Mouse (Mus musculus): ENCODE results near the gene Tmem221. TPM values are rescaled to one million over a fixed set of nuclear protein-coding genes. Genes with fewer than 3 reads are reported as not detected.

Gene Tmem221
- polyA plus RNA-seq, 1 experiment from 2014 or later: 0.29 TPM

GRCm38 (mm10) chr8:71558958-71559690 lies 453 bp upstream of the Tmem221 start:
- peaks cover 2% of the 10 kb centered on the region for H3K9me3 ChIP-seq (replicated peaks)
- 0 out of 2 replicates have a peak overlapping the region, but pooled peaks have one; percentile 30 for H3K27ac ChIP-seq
- peaks cover 21% of the 10 kb centered on the region for H3K4me1 ChIP-seq
- no peaks in the 10 kb centered on the region for H3K36me3 ChIP-seq
- H3K27me3 ChIP-seq (ENCODE audit: low read depth, poor library complexity, severe bottlenecking): peaks cover 90% of the 10 kb centered on the region
- WGBS: 2% methylated on average over 24 of the region's 24 CpGs
- peak overlapping the region; percentile 51 for H3K4me3 ChIP-seq
- peak; percentile 63 for DNase-seq (ENCODE audit: low spot score)

GRCm38 (mm10) chr8:71554644-71555043 lies 4.0 kb downstream of the Tmem221 start:
- no peaks in the 10 kb centered on the region for H3K36me3 ChIP-seq
- no peak overlapping the region for H3K27ac ChIP-seq
- 89% methylated on average over 2 of the region's 2 CpGs for WGBS
- H3K4me3 ChIP-seq: no peak overlapping the region
- no peaks in the 10 kb centered on the region for H3K9me3 ChIP-seq (replicated peaks)
- DNase-seq (ENCODE audit: low spot score): no peak
- peaks cover 22% of the 10 kb centered on the region for H3K4me1 ChIP-seq
- H3K27me3 ChIP-seq (ENCODE audit: low read depth, poor library complexity, severe bottlenecking): peaks cover 45% of the 10 kb centered on the region

GRCm38 (mm10) chr8:71554001-71554400 lies 4.7 kb downstream of the Tmem221 start:
- no peak for DNase-seq (ENCODE audit: low spot score)
- H3K4me1 ChIP-seq: peaks cover 19% of the 10 kb centered on the region
- H3K36me3 ChIP-seq: no peaks in the 10 kb centered on the region
- peaks cover 39% of the 10 kb centered on the region for H3K27me3 ChIP-seq (ENCODE audit: low read depth, poor library complexity, severe bottlenecking)
- H3K4me3 ChIP-seq: no peak overlapping the region
- H3K9me3 ChIP-seq (replicated peaks): no peaks in the 10 kb centered on the region
- no peak overlapping the region for H3K27ac ChIP-seq
- 73% methylated on average over 6 of the region's 6 CpGs for WGBS

GRCm38 (mm10) chr8:71552770-71553169 lies 5.9 kb downstream of the Tmem221 start:
- H3K36me3 ChIP-seq: peaks cover 11% of the 10 kb centered on the region
- peaks cover 27% of the 10 kb centered on the region for H3K27me3 ChIP-seq (ENCODE audit: low read depth, poor library complexity, severe bottlenecking)
- H3K4me1 ChIP-seq: peaks cover 8% of the 10 kb centered on the region
- no peaks in the 10 kb centered on the region for H3K9me3 ChIP-seq (replicated peaks)
- DNase-seq (ENCODE audit: low spot score): no peak
- H3K4me3 ChIP-seq: no peak overlapping the region
- no peak overlapping the region for H3K27ac ChIP-seq
- 52% methylated on average over 6 of the region's 6 CpGs for WGBS

GRCm38 (mm10) chr8:71550754-71551153 lies 7.9 kb downstream of the Tmem221 start:
- Histone ChIP-seq H3K27me3 (ENCODE audit: low read depth, poor library complexity, severe bottlenecking) (peaks cover 6% of the 10 kb centered on the region), H3K4me3 (no peak overlapping the region), H3K27ac (no peak overlapping the region), H3K4me1 (peaks cover 8% of the 10 kb centered on the region), H3K36me3 (peaks cover 29% of the 10 kb centered on the region), H3K9me3 (replicated peaks) (no peaks in the 10 kb centered on the region)
- no peak for DNase-seq (ENCODE audit: low spot score)
- WGBS: 71% methylated on average over 7 of the region's 7 CpGs

- no peak for DNase-seq (ENCODE audit: low spot score)
- peaks cover 37% of the 10 kb centered on the region for H3K36me3 ChIP-seq
- no peaks in the 10 kb centered on the region for H3K9me3 ChIP-seq (replicated peaks)
- H3K4me1 ChIP-seq: peaks cover 16% of the 10 kb centered on the region
- H3K27me3 ChIP-seq (ENCODE audit: low read depth, poor library complexity, severe bottlenecking): no peaks in the 10 kb centered on the region
- WGBS: 88% methylated on average over 7 of the region's 7 CpGs
- H3K27ac ChIP-seq: no peak overlapping the region
- no peak overlapping the region for H3K4me3 ChIP-seq
These were observed 11.1 kb downstream of the Tmem221 start for GRCm38 (mm10) chr8:71547590-71547989.

- DNase-seq (ENCODE audit: low spot score): no peak
- H3K4me1 ChIP-seq: peaks cover 12% of the 10 kb centered on the region
- no peak overlapping the region for H3K4me3 ChIP-seq
- no peak overlapping the region for H3K27ac ChIP-seq
- no peaks in the 10 kb centered on the region for H3K27me3 ChIP-seq (ENCODE audit: low read depth, poor library complexity, severe bottlenecking)
- WGBS: 92% methylated on average over 11 of the region's 11 CpGs
- no peaks in the 10 kb centered on the region for H3K9me3 ChIP-seq (replicated peaks)
- peaks cover 37% of the 10 kb centered on the region for H3K36me3 ChIP-seq
These were observed 13.6 kb downstream of the Tmem221 start for GRCm38 (mm10) chr8:71545053-71545452.

- H3K27ac ChIP-seq: 0 out of 2 replicates have a peak overlapping the region, but pooled peaks have one; percentile 83
- peaks cover 4% of the 10 kb centered on the region; the same call in 1 of the 2 replicates for H3K27me3 ChIP-seq (ENCODE audit: low read depth, poor library complexity, severe bottlenecking)
- DNase-seq (ENCODE audit: low spot score): no peak
- peak overlapping the region; percentile 87 for H3K4me3 ChIP-seq
- no peaks in the 10 kb centered on the region for H3K9me3 ChIP-seq (replicated peaks)
- WGBS: 88% methylated on average over 9 of the region's 9 CpGs
- H3K36me3 ChIP-seq: peaks cover 35% of the 10 kb centered on the region
- H3K4me1 ChIP-seq: peaks cover 12% of the 10 kb centered on the region
These were observed 14.9 kb downstream of the Tmem221 start for GRCm38 (mm10) chr8:71543755-71544154.

- Histone ChIP-seq H3K27ac (peak within 1 kb of the TSS; percentile 83), H3K27me3 (ENCODE audit: low read depth, poor library complexity, severe bottlenecking) (peaks cover 12% of the 10 kb centered on the region), H3K4me1 (peaks cover 16% of the 10 kb centered on the region), H3K9me3 (replicated peaks) (no peaks in the 10 kb centered on the region), H3K36me3 (peaks cover 27% of the 10 kb centered on the region), H3K4me3 (peak within 1 kb of the TSS; percentile 87)
- WGBS: under 1% methylated on average over 55 of the region's 55 CpGs
- peak; percentile 92 for DNase-seq (ENCODE audit: low spot score)
These were observed 15.9 kb downstream of the Tmem221 start, which contains the start of gene Mvb12a for GRCm38 (mm10) chr8:71542632-71543343. Gene Mvb12a, plus strand, starts transcription at chr8:71542922.

- 4% methylated on average over 37 of the region's 37 CpGs for WGBS
- Histone ChIP-seq H3K4me1 (peaks cover 18% of the 10 kb centered on the region), H3K4me3 (peak within 1 kb of the TSS; percentile 55), H3K27me3 (ENCODE audit: low read depth, poor library complexity, severe bottlenecking) (peaks cover 41% of the 10 kb centered on the region), H3K36me3 (no peaks in the 10 kb centered on the region), H3K9me3 (replicated peaks) (no peaks in the 10 kb centered on the region), H3K27ac (peak within 1 kb of the TSS; percentile 71)
- DNase-seq (ENCODE audit: low spot score): peak; percentile 76
These were observed 21.4 kb downstream of the Tmem221 start, which contains the start of gene Bst2 for GRCm38 (mm10) chr8:71537028-71537867. Gene Bst2, minus strand, starts transcription at chr8:71537456.

- no peak overlapping the region for H3K4me3 ChIP-seq
- no peaks in the 10 kb centered on the region for H3K36me3 ChIP-seq
- 49% methylated on average over 5 of the region's 5 CpGs for WGBS
- H3K9me3 ChIP-seq (replicated peaks): no peaks in the 10 kb centered on the region
- no peak for DNase-seq (ENCODE audit: low spot score)
- no peak overlapping the region for H3K27ac ChIP-seq
- H3K27me3 ChIP-seq (ENCODE audit: low read depth, poor library complexity, severe bottlenecking): peaks cover 41% of the 10 kb centered on the region
- peaks cover 18% of the 10 kb centered on the region for H3K4me1 ChIP-seq
These were observed 23.0 kb downstream of the Tmem221 start for GRCm38 (mm10) chr8:71535663-71536062.

- WGBS: 41% methylated on average over 3 of the region's 3 CpGs
- no peaks in the 10 kb centered on the region for H3K36me3 ChIP-seq
- peaks cover 40% of the 10 kb centered on the region for H3K27me3 ChIP-seq (ENCODE audit: low read depth, poor library complexity, severe bottlenecking)
These were observed 24.3 kb downstream of the Tmem221 start for GRCm38 (mm10) chr8:71534263-71534810.

More at GRCm38 (mm10) chr8:71534263-71534810, 24.3 kb downstream of the Tmem221 start:
- Histone ChIP-seq H3K4me1 (peaks cover 18% of the 10 kb centered on the region), H3K4me3 (no peak overlapping the region), H3K27ac (no peak overlapping the region), H3K9me3 (replicated peaks) (no peaks in the 10 kb centered on the region)
- no peak for DNase-seq (ENCODE audit: low spot score)
